Mouse (Mus musculus) cerebellum, postnatal 14 days (tissue): Measurements from ENCODE around the gene Gstp1.
"Not testable (repeated sequence)": the region's sequence is repeated elsewhere in the genome, so short reads cannot be mapped to it uniquely, and the experiment has no call there.

Experiments used
- DNase-seq, 2 experiments: peaks; one replicate each; pipeline ENCODE4 v3.0.0; 2021; ENCODE audit warnings: mixed read lengths in 2 of 2

Gstp1 gene

DNA sequence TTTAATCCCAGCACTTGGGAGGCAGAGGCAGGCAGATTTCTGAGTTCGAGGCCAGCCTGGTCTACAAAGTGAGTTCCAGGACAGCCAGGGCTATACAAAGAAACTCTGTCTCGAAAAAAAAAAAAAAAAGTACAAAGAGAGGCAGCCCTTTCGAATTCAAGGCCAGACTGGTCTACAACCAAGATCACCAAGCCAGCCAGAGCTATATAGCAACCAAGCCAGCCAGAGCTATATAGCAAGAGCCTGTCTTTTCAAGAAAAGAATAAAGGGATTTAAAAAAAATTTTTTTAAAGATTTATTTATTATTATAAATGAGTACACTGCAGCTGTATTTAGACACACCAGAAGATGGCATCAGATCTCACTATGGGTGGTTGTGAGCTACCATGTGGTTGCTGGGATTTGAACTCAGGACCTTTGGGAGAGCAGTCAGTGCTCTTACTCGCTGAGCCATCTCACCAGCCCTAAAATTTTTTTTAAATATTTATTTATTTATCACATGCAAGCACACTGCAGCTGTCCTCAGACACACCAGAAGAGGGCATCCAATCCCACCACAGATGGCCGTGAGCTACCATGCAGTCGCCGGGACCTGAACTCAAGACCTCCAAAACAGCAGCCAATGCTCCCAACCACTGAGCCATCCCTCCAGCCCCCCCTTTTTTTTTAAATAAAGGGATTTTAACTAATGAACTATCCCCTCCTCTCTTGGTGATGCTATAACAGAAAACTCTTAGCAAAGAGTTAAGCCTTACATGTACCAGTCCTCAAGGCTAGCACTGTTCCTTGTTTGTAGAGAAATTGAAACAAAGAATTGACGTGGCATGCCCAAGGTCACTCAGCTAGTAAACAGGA is 22.5 kb upstream of the Gstp1 start:
- not testable (repeated sequence) for DNase-seq

DNA sequence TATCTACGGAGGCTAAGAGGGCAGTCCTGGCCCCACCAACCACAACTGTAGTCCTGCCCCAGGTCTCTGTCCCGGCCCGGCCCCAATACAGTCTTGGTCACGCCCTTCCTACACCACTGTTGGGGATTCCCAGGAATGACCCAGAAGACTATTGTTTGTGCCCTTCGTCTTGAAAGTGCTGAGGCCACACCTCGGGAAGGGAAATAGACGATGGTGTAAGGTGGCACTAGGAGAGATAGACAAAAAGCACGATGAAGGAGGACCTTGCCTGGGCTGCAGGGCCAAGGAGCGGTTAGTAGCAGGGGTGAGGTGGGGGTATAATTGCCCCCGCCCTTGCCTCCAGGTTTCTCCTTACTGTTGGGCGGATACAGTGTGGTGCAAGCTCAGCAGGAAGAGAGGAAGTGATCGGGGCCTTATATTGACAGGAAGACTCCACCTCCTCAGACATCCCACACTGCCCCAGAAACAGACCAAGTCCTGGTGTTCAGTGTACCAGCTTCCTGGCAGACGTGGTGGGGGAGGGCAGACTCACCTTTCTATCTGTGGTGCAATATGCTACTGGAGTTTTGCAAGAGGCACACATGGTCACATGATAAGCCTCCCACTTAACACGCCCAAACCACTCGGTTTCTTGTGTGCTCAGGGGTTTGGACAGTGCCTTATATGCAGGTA is 21.4 kb upstream of the Gstp1 start, which contains the start of gene Gstp3:
Gstp3 (minus strand) TSS at position 501 of the 672 bp plus-strand sequence.
- no peak for DNase-seq

DNA sequence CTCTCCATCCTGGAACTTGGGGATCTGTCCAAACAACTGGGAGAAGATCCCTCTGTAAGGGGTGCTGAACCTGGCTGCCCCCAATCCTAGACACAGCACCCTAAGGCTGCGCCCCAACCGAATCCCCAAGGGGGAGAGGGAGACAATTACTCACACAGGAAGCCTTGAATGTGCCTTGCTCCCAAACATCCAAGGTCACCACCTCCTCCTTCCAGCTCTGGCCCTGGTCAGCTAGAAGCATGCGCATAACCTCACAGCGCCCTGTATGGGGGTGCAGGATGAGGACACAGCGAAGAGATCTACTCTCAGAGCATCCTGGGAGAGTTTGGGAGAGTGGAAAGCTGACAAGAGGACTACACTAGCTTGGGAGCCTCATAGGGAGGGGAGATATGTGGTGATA is 20.8 kb upstream of the Gstp1 start:
- DNase-seq: no peak

DNA sequence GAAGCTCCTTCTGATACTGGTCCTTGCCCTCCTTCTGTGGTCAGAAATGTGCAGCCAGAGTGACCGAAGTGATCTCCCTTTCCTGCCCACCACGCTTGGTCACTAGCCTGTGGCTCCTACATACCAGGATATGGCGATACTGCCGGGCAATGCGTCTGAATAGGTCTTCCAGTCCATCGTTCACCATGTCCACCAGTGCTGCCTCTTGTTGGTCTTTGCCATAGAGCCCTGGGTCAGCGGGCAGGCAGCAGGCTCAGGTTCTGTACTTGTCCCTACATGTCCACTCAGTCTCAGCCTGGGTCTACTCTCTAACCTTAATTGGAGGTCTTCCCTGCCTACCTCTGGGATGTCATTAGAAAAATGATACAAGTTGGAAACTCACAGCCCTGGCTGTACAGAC is 20.2 kb upstream of the Gstp1 start:
- no peak for DNase-seq

DNA sequence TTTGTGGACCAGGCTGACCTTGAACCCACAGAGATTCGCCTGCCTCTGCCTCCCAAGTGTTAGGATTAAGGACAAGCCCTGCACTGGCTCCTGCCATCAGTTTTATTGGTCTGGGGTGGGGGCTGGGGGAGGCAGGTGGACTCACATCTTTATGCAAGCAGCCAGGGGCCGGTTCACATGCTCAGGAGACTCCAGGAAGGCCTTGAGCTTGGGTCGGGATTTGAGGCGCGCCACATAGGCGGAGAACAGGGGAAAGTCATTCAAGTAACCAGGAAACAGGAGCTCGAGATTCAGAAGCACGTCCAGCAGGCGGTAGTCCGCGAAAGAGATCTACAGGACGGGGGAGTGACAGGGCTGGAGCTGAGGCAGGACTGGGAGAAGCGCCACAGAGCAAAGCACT is 19.6 kb upstream of the Gstp1 start:
- no peak for DNase-seq

DNA sequence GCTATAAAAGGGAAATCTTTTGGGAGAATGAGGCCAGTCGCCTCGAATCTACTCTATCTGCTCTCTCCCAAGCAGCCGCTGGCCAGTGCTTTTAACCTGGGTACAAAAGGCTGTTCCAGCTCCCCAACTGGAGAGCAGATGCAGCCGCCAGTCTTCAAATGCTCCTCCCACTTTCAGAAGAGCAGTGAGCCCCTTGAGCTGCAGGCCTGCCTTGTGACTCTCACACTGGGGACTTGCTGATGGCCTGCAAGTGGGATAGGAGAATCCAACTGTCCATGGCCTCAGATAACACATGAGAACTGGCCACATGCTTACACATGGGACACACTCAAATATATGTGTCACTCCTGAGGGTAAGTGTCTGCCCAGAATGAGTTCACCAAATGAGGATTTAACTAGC is 18.9 kb upstream of the Gstp1 start:
- DNase-seq: no peak

DNA sequence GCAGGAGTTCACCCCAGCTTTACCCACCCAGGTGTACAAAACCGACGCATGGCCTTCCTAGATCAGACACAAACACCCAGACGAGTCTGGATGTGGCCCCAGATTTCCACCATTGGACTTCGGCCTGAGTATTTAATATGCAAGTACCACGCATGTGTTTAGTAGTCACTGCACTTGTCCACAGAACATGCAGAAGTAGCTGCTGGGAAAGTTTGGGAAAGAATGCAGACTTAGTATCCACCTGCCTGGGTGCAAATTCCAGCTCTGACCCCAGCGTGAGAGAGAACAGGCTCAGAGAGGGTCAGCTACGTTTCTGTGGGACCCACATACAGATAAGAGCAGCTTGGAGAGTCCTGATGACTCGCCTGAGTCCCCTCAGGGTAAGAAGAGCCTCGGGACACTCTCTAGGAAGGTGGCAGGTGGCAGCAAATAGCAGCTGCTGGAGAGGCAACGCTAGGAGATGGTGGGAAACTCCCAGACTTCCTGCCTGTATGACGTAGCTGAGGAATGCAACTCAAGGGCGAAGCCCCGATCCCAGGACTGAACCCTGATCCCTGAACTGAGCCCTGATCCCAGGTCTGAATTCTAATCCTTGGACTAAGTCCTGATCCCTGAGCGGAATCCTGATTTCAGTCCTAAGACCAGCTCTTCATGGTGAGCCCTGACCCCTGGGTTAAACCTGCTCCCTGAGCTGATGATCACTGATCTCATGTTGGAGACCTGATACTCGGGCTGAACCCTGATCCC is 18.3 kb upstream of the Gstp1 start:
- DNase-seq: no peak

DNA sequence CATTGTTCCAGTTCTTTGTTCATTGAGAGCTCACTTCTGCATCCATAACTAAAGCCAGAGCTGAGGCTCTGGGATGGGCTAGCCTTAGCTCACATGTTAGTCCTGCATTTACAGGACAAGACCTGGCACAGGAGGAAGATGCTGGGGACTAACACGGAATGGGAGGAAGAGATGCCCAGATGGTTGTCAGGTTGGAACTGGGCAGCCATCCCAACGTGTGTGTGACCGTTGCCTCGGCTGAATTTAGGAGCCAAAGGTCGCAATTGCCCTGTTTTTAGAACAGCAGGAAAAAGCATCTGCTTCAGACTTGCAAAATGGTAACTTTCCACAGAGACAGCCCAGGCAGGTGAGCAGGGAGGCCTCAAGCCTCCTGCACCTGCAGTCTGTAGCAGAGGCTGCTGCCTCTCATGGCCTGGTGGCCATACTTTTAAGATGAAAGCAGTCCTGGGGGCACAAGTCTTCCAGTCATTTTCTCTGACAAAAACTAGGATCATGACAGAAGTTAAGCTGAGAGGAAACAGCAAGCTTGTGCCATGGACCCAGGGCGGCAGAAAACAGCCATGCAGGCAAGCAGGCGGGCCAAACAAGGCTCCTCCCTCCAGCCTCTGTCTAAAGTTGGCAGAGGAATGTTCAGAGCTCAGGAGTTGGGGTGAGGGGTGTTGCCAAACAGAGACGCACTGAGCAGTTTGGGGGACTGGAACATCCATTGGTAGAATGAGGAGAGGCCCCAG is 17.6 kb upstream of the Gstp1 start:
- DNase-seq: peak; percentile 68 to 76

DNA sequence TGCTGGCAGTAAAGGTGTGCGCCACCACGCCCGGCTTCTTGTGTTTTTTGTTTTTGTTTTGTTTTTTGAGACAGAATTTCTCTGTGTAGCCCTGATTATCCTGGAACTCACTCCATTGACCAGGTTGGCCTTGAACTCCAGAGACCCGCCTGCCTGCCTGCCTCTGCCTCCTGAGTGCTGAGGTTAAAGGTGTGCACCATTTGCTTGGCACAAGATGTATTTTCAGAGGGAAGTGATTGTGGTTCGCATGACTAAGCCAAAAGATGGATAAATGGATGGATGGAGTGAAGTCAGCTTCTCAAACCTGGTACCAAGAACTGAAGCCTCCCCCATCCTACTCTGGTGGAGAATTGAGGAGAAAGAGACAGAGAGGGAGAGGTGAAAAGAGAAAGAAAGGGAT is 16.8 kb upstream of the Gstp1 start:
- no peak for DNase-seq

DNA sequence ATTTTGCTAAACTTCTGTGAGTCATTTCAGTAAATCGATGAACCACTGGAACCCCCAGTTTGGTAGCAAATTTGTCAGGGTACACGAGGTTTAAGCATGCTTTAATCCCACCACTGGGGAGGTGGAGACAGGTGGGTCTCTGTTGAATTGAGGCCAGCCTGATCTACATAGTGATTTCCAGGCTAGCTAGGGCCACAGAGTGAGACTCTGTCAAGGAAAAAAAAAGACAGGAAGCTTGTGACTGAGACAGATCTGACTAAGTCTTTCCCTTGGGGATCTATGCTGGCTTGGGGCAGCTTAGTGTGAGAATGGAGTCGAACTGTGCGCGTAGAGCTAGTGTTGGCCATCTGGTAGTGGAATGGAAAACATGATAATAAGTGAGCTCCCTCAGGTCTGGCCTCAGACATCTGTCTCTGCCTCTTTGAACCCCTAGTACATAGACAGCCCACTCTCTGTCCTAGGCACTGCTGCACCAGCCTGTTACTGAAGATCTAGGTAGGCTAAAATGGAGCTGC is 14.8 kb upstream of the Gstp1 start:
- no peak for DNase-seq

DNA sequence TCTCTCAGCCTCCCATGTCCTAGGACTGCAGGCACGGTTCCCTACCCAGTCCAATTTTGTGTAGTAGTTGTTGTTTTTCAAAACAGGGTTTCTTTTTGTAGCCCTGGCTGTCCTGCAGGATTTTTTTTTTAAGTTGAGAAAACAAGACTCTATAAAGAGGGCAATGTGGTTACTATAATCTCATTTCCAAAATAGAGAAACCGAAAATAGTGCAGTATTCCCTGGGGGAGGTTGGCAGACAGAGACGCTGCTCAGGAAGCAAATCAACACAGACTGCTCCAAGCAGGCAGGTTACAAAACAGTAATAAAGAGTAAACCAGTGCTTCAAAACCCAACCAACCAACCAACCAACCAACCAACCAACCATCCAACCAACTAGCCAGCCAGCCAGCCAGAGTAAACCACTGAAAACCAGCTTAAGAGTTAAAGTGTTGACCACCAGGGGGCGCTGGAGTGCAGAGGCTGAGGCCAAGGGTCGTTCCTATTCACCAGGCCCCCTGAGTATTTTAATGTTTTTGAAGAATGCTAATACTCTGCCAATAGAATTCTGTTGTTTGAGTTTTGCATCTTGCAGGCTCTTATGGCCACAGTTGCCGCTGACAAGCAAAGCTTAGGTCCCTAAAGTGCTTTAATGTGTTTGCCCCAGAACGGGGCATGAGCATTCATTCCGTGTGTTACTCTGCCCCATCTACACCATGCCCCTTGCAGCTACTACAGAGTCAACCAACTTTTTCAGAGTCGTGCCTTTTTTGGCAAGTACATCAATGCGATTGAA is 14.1 kb upstream of the Gstp1 start:
- peak; percentile 84 to 90 for DNase-seq

DNA sequence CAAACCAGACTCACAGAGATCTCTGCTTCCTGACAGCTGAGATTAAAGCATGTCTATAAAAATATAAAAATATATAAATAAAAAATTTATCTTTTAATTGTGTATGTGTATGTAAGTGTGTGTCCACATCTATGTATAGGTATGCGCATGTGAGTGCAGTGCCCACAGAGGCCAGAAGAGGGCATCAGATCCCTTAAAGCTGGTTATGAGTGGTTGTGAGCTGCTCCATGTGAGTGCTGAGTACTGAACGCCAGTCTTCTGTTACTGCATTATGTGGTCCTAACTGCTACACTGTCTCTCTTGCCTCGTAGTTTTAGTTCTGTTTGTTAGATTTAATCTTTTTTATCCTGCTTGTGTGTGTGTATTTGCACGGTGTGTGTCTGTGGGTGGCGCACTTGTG is 13.2 kb upstream of the Gstp1 start:
- peak in 1 of 2 experiments; percentile 44 for DNase-seq

DNA sequence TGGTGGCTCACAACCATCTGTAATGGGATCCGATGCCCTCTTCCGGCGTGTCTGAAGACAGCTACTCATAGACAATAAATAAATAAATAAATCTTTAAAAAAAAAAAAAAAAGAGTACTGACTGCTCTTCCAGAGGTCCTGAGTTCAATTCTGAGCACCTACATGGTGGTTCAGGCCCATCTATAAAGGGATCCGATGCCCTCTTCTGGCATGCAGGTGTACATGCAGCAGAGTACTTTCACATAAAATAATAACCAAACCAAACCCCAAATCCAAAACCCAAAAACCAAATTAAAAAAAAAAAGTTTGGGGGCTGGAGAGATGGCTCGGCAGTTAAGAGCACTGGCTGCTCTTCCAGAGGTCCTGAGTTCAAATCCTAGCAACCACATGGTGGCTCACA is 11.3 kb upstream of the Gstp1 start:
- not testable (repeated sequence) for DNase-seq

DNA sequence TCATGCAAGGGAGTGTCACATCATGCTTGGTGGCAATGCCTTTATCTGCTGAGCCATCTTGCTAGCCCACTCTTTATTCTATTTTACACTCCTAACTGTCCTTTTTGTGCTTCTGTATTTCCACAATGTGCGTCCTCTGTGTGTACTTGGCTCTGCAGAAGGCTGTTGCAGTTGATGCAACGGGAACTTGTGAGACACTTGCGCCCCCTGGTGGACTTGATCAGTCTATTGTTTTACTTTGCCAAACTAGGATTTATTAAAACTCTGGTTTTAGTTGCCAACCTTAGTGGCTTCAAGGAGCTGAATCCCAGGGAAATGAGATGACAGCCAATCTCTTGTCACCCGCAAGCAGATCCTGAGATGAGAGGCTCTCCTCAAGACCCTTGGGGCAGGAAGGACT is 10.1 kb upstream of the Gstp1 start:
- DNase-seq: peak; percentile 89 to 95

DNA sequence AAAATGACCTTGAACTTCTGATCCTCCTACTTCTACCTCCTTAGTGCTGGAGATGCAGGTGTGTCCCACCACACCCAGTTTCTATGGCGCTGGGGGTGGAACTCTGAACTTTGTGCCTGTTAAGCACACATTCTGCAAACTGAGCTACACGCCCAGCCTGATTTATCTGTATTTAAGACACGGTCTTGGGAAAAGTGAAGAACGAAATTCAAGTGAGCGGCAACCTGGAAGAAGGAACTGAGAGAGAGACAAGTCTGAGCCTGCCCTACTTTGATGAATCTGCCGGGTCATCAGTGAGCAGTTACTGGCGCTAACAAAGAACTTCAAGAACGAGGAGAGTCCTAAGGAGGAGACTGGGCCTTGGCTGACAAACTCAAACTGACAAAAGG is 9.1 kb upstream of the Gstp1 start:
- DNase-seq: no peak

DNA sequence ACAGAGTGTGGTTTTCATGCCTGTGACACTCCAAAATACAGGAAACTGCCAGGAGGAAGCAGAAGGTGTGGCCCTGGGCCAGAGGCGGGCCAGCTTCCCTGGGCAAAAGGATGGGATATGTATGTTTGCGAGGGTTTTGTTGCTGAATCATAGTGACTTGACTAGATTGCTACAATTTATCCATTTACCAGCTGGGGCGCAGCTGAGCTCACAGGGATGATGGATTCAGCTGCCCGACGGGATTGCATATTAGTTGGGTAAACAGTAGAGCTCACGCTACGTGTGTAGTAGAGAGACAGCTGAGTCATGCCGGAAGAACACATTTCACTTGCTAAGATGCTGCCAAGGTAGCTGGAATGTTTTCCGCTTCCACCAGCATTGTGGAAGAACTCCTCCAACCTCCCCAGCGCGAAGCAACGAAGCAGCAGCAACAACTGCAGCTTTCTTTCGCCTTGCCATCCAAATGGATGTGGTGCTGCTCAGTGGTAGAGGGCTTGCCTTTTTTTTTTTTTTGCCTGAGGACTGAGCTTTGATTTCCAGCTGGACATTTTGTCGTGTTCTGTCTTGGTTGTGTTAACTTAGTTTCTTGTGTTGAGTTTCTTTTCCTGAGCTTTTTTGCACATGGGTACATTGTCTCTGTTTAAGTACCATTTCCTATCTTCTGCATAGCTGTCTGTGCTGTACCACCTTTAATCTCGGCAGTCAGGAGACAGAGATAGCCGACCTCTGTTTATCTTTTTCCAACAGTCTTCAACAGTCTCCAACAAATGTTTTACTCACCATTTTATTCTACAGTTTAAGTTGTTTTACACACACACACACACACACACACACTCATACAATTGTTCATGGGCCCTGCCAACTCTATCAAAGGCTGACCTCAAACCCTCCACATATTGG is 8.4 kb upstream of the Gstp1 start, which contains the start of gene Gstp2:
Gstp2 (minus strand) TSS at position 58 of the 900 bp plus-strand sequence.
- peak; percentile 82 to 88 for DNase-seq

DNA sequence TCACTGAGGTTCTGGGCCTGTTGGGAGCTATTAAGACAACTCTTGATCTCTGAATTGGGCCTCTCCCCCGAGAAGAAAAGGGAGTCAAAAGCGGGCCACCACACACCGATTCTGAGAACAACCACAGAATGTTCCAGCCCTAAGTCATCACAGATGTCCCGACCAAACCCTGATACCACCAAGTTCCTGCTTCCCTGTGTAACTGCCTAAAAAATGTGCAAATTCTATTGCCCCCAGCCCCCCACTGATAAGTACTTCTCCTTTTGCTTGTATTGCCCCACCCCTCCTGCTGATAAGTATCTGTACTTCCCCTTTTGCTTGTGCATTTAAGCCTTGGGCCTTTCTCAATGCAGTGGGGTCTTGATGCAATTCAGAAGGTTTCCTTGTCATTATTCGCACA is 6.3 kb upstream of the Gstp1 start:
- DNase-seq: not testable (repeated sequence)

DNA sequence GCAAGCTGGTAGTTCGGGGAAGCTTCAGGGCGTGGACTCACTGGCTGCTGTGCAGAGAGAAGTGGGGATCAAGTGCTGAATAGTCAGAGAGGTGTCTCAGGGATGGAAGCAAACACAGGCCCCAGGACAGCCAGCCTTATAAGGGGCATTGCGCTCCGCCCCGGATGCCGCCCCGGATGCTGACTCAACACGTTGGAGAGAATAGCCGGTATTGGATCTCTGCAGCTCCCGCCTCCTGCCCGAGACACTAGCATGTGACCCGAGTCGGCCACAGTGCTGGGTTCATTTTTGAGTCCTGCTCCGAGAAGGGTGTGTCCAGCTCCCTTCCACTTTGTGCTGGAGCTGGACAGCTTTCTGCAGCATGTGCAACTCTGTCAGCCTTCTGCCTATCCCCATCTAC is 4.3 kb upstream of the Gstp1 start:
- DNase-seq: no peak

DNA sequence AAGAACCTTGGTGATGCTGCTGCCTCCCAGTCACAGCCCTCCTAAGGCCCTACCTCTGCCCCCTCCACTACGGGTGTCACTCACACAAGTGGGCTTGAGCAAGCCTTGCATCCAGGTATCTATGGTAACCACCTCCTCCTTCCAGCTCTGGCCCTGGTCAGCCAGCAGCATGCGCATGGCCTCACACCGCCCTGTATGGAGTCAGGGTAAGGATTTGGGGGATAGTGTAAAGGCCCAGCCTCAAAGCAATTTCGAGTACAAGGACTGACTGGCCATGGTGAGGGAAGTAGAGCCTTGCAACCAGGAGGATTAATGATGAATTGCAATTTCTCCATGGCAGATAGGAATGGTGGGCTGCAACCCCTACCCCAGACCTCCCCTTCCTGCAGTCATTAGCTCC is 3.7 kb upstream of the Gstp1 start:
- not testable (repeated sequence) for DNase-seq

DNA sequence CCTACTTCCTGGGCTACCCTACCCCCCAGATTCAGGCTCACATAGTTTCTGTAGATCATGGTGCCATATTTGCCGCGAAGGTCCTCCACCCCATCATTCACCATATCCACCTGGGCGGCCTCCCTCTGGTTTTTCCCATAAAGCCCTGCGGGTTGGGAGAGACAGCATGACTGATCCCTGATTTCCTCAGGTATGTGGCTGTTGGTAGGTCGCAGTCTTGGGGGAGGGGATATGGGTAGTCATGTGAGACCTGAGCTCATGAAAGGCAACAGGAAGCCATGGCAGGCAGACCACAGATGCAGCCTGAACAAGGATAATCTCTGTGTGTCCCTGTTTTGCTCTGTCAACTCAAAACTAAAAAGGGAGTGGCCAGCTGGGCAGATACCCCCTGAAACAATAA is 3.2 kb upstream of the Gstp1 start:
- DNase-seq: not testable (repeated sequence)
